Mouse (Mus musculus) MEL (cell line): ENCODE results near the gene Adap1.

ENCODE experiments used
- CTCF ChIP-seq, 3 experiments: IDR thresholded peaks in 2 of 3; conservative IDR thresholded peaks in 1 of 3; 2 replicates each; pipeline ENCODE4 v1.5.1; 2011 to 2012; ENCODE audit warnings: low read length in 3 of 3, low read depth in 2 of 3, mild to moderate bottlenecking in 2 of 3, improper control_type of control experiment in 1 of 3, inconsistent platforms in 1 of 3, mixed read lengths in 1 of 3, moderate library complexity in 1 of 3; ENCODE audit not compliant: control insufficient read depth in 1 of 3, insufficient read depth in 1 of 3, poor library complexity in 1 of 3, severe bottlenecking in 1 of 3
- MAX ChIP-seq: IDR thresholded peaks from 2 replicates; pipeline ENCODE4 v1.6.1; 2011; ENCODE audit warnings: low read length, improper control_type of control experiment
- MEF2A ChIP-seq: IDR thresholded peaks from 2 replicates; pipeline ENCODE4 v1.6.1; 2014; ENCODE audit warnings: low read depth, mild to moderate bottlenecking, inconsistent platforms, low read length, improper control_type of control experiment; ENCODE audit not compliant: poor library complexity, insufficient replicate concordance, severe bottlenecking; ENCODE audit errors: extremely low read depth
- POLR2A ChIP-seq, 2 experiments: IDR thresholded peaks; 2 replicates each; pipeline ENCODE4 v1.6.1; 2011 to 2012; ENCODE audit warnings: low read length in 2 of 2, mild to moderate bottlenecking in 2 of 2, control low read depth in 1 of 2, improper control_type of control experiment in 1 of 2, low read depth in 1 of 2, moderate library complexity in 1 of 2; ENCODE audit not compliant: control insufficient read depth in 1 of 2, insufficient read depth in 1 of 2, poor library complexity in 1 of 2
- RAD21 ChIP-seq: IDR thresholded peaks from 2 replicates; pipeline ENCODE4 v1.6.1; 2011; ENCODE audit warnings: mild to moderate bottlenecking, low read depth, low read length, improper control_type of control experiment

GRCm38 (mm10) chr5:139316982-139317675 lies 8.3 kb downstream of the Adap1 start:
- no peak for TF ChIP-seq MEF2A
- TF ChIP-seq RAD21, result no peak
- TF ChIP-seq POLR2A (IDR thresholded peaks at IDR 0.05; ENCODE audit: control insufficient read depth in 1 of 2, insufficient read depth in 1 of 2, low read depth in 1 of 2, low read length in 2 of 2, poor library complexity in 1 of 2), result no peak
- TF ChIP-seq CTCF (IDR thresholded peaks at IDR 0.05 in 2 of 3, conservative IDR thresholded peaks at IDR 0.05 in 1 of 3; ENCODE audit: control insufficient read depth in 1 of 3, insufficient read depth in 1 of 3, low read depth in 2 of 3, low read length in 3 of 3, poor library complexity in 1 of 3, severe bottlenecking in 1 of 3), result no peak
- no peak for TF ChIP-seq MAX
